Mouse (Mus musculus): ENCODE results near the gene Npc1l1. TPM values are rescaled to one million over a fixed set of nuclear protein-coding genes. Genes with fewer than 3 reads are reported as not detected.

Npc1l1 gene
- polyA plus RNA-seq, 1 experiment from 2014 or later = 0.04 TPM

- H3K27me3 ChIP-seq = no peaks in the 10 kb centered on the region
- H3K36me3 ChIP-seq = no peaks in the 10 kb centered on the region
- H3K4me2 ChIP-seq (replicated peaks) = no peak overlapping the region
- H3K9me3 ChIP-seq = no peaks in the 10 kb centered on the region
- H3K9ac ChIP-seq (replicated peaks) = no peak overlapping the region
- H3K4me3 ChIP-seq = no peak overlapping the region
- no peak overlapping the region for H3K27ac ChIP-seq (replicated peaks)
- 51% methylated on average over 8 of the region's 8 CpGs for WGBS
- ATAC-seq (replicated peaks) = no peak
- H3K4me1 ChIP-seq = peaks cover 20% of the 10 kb centered on the region
These were observed 52.0 kb downstream of the Npc1l1 start for GRCm38 (mm10) chr11:6177781-6178420.

- ATAC-seq (replicated peaks) = no peak
- 79% methylated on average over 1 of the region's 1 CpGs for WGBS
- Histone ChIP-seq H3K9ac (replicated peaks) (no peak overlapping the region), H3K27ac (replicated peaks) (no peak overlapping the region), H3K27me3 (no peaks in the 10 kb centered on the region), H3K4me2 (replicated peaks) (no peak overlapping the region), H3K9me3 (no peaks in the 10 kb centered on the region), H3K36me3 (no peaks in the 10 kb centered on the region), H3K4me1 (peaks cover 15% of the 10 kb centered on the region), H3K4me3 (no peak overlapping the region)
These were observed 54.4 kb downstream of the Npc1l1 start for GRCm38 (mm10) chr11:6175506-6175905.

- Histone ChIP-seq H3K4me3 (no peak overlapping the region), H3K9ac (replicated peaks) (no peak overlapping the region), H3K9me3 (no peaks in the 10 kb centered on the region), H3K27me3 (no peaks in the 10 kb centered on the region), H3K4me1 (peaks cover 15% of the 10 kb centered on the region), H3K27ac (replicated peaks) (no peak overlapping the region), H3K36me3 (no peaks in the 10 kb centered on the region), H3K4me2 (replicated peaks) (no peak overlapping the region)
- WGBS = 87% methylated on average over 7 of the region's 7 CpGs
- ATAC-seq (replicated peaks) = no peak
These were observed 55.2 kb downstream of the Npc1l1 start for GRCm38 (mm10) chr11:6174719-6175118.

- Histone ChIP-seq H3K36me3 (no peaks in the 10 kb centered on the region), H3K9me3 (no peaks in the 10 kb centered on the region), H3K4me2 (replicated peaks) (no peak overlapping the region), H3K27me3 (no peaks in the 10 kb centered on the region), H3K9ac (replicated peaks) (no peak overlapping the region), H3K4me1 (peaks cover 5% of the 10 kb centered on the region), H3K4me3 (no peak overlapping the region), H3K27ac (replicated peaks) (no peak overlapping the region)
- 93% methylated on average over 2 of the region's 2 CpGs for WGBS
- no peak for ATAC-seq (replicated peaks)
These were observed 60.8 kb downstream of the Npc1l1 start for GRCm38 (mm10) chr11:6169041-6169663.

- 83% methylated on average over 12 of the region's 12 CpGs for WGBS
- no peaks in the 10 kb centered on the region for H3K9me3 ChIP-seq
- no peaks in the 10 kb centered on the region for H3K36me3 ChIP-seq
- peaks cover 7% of the 10 kb centered on the region for H3K4me1 ChIP-seq
- H3K27ac ChIP-seq (replicated peaks) = no peak overlapping the region; the same call in 1 of the 2 replicates
- no peaks in the 10 kb centered on the region for H3K27me3 ChIP-seq
- no peak overlapping the region for H3K4me2 ChIP-seq (replicated peaks)
- H3K4me3 ChIP-seq = no peak overlapping the region
- no peak overlapping the region for H3K9ac ChIP-seq (replicated peaks)
- ATAC-seq (replicated peaks) = no peak
These were observed 63.6 kb downstream of the Npc1l1 start for GRCm38 (mm10) chr11:6166351-6166750.

- Histone ChIP-seq H3K4me2 (replicated peaks) (no peak overlapping the region), H3K36me3 (no peaks in the 10 kb centered on the region), H3K27ac (replicated peaks) (no peak overlapping the region), H3K9me3 (no peaks in the 10 kb centered on the region), H3K4me3 (no peak overlapping the region), H3K9ac (replicated peaks) (no peak overlapping the region), H3K4me1 (peaks cover 11% of the 10 kb centered on the region), H3K27me3 (no peaks in the 10 kb centered on the region)
- ATAC-seq (replicated peaks) = no peak
- WGBS = 93% methylated on average over 7 of the region's 7 CpGs
These were observed 64.4 kb downstream of the Npc1l1 start for GRCm38 (mm10) chr11:6165391-6166081.

GRCm38 (mm10) chr11:6164781-6165180 lies 65.2 kb downstream of the Npc1l1 start:
- no peak for ATAC-seq (replicated peaks)
- 97% methylated on average over 7 of the region's 7 CpGs for WGBS
- peaks cover 12% of the 10 kb centered on the region for H3K4me1 ChIP-seq

GRCm38 (mm10) chr11:6163706-6164105 lies 66.2 kb downstream of the Npc1l1 start:
- Histone ChIP-seq H3K4me1 (peaks cover 12% of the 10 kb centered on the region), H3K27ac (replicated peaks) (no peak overlapping the region), H3K9me3 (no peaks in the 10 kb centered on the region), H3K36me3 (no peaks in the 10 kb centered on the region), H3K4me3 (no peak overlapping the region), H3K9ac (replicated peaks) (no peak overlapping the region), H3K27me3 (no peaks in the 10 kb centered on the region), H3K4me2 (replicated peaks) (no peak overlapping the region)
- no peak for ATAC-seq (replicated peaks)
- WGBS = 93% methylated on average over 12 of the region's 12 CpGs

More at GRCm38 (mm10) chr11:6164781-6165180, 65.2 kb downstream of the Npc1l1 start:
- Histone ChIP-seq H3K36me3 (no peaks in the 10 kb centered on the region), H3K9ac (replicated peaks) (no peak overlapping the region), H3K27me3 (no peaks in the 10 kb centered on the region), H3K27ac (replicated peaks) (no peak overlapping the region), H3K4me2 (replicated peaks) (no peak overlapping the region), H3K4me3 (no peak overlapping the region), H3K9me3 (no peaks in the 10 kb centered on the region)

GRCm38 (mm10) chr11:6163062-6163461 lies 66.9 kb downstream of the Npc1l1 start:
- Histone ChIP-seq H3K4me2 (replicated peaks) (no peak overlapping the region), H3K27ac (replicated peaks) (no peak overlapping the region), H3K27me3 (no peaks in the 10 kb centered on the region), H3K4me3 (no peak overlapping the region), H3K4me1 (peaks cover 12% of the 10 kb centered on the region), H3K9ac (replicated peaks) (no peak overlapping the region), H3K9me3 (no peaks in the 10 kb centered on the region), H3K36me3 (no peaks in the 10 kb centered on the region)
- ATAC-seq (replicated peaks) = no peak
- 95% methylated on average over 3 of the region's 3 CpGs for WGBS

- no peak overlapping the region for H3K27ac ChIP-seq (replicated peaks)
- H3K9ac ChIP-seq (replicated peaks) = no peak overlapping the region
- H3K36me3 ChIP-seq = no peaks in the 10 kb centered on the region
- H3K4me2 ChIP-seq (replicated peaks) = no peak overlapping the region
- no peak for ATAC-seq (replicated peaks)
- H3K9me3 ChIP-seq = no peaks in the 10 kb centered on the region
- H3K27me3 ChIP-seq = no peaks in the 10 kb centered on the region
- peaks cover 12% of the 10 kb centered on the region for H3K4me1 ChIP-seq
- no peak overlapping the region for H3K4me3 ChIP-seq
These were observed 68.4 kb downstream of the Npc1l1 start for GRCm38 (mm10) chr11:6161549-6161948.
